Mouse (Mus musculus): ENCODE results near the gene Pomt1.
"Not testable (repeated sequence)": the region's sequence is repeated elsewhere in the genome, so short reads cannot be mapped to it uniquely, and the experiment has no call there.

Pomt1 gene

DNA sequence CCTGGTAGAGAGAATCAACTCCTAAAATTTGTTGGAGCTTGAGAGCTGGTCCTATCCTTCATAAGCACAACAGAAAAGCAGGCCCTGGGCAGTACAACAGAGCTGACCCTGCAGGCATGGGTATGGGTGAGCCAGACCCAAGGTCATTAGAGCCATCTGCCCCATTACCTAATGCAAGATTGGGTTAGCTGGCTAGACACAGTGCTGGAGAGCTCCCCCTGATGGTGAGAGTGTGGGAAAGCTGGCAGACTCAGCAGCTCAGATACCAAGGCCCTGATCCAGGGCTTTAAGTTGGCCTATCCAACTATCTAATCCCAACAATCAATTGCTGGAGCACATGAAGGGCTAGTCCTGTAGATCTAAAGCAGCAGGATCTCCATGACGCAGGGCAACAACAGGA, 46.3 kb downstream of the Pomt1 start:
- DNase-seq (ENCODE audit: extremely low spot score): peak; percentile 46

DNA sequence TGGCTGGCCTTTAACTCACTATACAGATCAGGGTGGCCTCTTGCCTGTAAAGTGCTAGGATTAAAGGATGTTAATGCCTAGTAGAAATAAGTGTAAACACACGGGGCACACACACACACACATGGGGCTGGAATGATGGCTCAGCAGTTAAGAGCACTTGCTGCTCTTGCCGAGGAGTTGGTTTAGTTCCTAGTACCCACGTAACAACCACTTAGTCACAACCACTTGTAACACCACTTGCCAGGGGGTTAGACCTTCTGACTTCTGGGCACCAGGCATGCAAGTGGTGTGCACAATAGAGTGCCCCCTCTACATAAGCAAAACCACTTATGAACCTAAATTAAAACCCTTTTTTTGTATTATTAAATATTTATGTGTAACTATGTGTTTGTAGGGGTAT, 47.6 kb downstream of the Pomt1 start:
- DNase-seq (ENCODE audit: extremely low spot score): no peak

DNA sequence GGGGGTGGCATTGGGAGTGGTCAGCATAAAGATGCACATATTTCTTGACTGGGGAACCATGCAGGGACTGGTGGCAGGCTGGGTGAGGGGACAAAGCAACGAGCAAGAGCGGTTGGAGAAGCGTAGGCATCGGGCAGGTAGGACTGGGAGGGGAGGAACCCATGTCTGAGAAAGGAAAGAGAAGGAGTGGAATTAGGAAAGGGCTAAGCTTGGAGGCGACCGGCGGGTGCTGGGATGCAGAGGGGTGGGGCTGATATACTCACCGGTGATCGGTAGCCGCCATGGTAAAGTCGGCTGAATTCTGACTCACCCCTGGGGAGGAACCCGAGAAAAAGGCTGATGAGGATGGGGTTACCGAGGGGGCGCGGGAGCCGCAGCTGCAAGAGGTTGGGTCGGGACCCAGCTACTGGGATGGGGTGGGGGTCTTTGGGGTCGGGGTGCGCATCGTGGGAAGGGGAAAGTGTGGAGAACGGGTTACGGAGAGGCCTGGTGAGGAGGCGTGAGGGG, 51.0 kb downstream of the Pomt1 start, which contains the start of gene Golga2:
Gene Golga2, plus strand, starts transcription at position 51 of the 507 bp plus-strand sequence.
- no peak for DNase-seq (ENCODE audit: extremely low spot score)

DNA sequence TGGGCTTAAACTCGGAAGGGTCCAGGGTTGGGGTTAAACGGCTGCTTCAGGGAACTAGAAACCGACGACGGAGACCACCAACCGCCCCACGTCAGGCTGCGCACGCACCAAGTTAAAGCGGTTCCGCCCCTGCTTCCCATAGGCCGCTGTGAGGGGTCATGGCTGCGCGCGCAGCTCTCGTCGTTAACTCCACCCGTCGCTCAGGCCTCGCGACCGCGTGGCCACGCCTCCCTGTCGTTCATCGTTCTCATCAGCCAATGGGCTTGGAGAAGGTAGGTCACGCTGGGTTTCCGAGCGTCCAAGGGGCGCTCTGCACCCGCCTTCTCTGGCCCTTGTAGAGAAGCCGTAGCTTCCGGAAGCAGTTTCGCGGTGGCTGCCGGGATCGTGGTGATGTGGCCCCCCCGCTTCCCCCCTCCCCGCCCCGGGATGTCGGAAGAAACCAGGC, 51.6 kb downstream of the Pomt1 start, which contains the start of gene Swi5:
Gene Swi5, minus strand, starts transcription at position 153 of the 445 bp plus-strand sequence.
- DNase-seq (ENCODE audit: extremely low spot score): peak; percentile 99

DNA sequence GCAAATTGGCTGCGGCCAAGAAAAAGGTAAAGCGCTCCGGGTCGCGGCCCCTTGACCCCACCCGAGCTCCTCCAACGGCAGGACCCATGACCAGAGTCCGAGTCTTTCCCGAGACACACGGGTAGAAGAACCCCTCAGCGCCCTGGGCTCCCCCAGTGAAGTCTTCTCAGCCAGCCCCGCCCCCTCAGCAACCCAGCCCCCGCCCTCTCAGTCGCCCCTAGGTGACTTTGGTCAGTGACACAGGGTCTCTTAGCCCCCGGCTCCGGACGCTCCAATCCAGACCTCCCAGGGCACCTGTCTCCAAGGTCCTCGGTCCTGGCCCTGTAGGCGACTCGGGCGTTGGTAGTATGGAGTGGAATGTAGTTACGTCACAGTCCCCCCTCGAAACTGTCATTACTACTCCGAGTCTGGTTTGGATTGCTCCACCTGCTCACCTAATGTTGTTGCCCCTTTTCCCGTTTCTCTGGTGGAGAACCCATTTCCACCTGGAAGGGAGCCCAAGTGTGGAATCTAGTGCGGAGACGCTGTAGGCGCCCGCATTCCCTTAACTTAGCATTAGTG, 52.1 kb downstream of the Pomt1 start:
- DNase-seq (ENCODE audit: extremely low spot score): no peak

DNA sequence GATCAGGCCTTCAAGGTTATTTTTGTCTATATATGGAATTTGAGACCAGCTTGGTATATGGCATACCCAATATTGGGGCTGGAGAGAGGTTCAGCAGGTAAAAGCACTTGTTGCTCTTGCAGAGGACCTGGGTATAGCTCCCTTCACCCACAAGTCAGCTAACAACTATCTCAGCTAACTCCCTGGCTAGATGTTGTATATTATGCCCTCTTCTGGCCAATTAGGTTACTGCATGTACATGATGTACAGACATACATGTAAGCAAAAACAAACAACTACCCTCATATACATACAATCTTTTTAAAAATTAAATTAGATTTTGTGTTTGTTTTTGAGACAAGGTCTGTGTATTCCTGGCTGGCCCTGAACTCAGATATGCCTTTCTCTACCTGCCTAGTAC, 53.2 kb downstream of the Pomt1 start:
- DNase-seq (ENCODE audit: extremely low spot score): peak; percentile 38

DNA sequence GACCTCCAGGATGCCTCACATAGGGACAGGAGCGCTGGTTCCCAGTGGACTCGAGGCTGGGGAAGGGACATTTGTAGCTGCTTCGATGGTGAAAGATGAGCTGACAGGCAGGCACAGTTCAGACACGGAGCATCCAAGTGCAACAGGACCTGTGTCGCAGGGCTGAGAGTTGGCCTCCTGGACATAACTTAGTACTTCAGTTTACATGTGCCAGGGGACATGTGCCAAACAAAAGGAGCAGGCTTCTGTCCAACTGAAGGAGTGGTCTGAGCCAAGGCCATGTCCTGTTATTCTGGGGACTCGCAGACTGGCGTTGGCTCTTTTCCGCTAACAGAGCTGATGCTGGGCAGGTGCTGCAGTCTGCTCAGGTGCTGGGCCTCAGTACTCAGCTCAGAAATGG, 58.0 kb downstream of the Pomt1 start:
- no peak for DNase-seq (ENCODE audit: extremely low spot score)

DNA sequence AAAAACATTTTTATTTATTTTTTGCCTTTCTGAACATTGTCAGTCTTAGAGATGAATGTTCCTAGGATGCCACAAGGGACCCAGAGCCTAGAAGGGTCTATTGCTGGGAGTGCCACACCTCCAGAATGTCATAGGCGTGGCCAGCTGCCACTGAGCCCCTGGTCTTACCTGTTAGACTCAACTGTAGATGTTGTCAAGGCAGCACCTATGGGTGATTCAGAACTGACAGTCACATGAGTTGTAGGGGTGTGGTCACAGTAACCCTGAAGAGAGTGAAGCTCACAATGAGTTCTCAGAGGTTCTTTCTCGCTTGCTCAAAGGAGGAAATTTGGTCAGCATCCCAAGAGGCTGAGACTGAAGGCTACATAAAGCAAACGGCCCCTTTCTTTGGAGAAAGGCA, 58.9 kb downstream of the Pomt1 start:
- DNase-seq (ENCODE audit: extremely low spot score): no peak

DNA sequence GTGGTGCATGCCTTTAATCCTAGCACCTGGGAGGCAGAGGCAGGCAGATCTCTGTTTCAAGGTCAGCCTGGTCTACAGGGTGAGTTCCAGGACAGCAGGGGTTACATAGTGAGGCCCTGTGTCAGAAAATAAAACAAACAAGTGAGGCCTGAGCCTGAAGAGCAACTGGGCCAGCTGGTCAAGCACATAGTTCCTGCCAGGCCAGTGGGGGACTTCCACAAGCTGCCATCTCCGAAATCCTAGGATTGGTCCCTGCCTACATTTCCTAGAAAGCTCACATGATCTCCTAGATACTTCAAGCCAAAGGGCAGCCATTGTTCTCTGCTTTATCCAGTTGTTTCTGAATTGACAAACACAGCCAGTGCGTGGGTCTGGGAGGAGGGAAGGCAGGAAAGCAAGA, 59.5 kb downstream of the Pomt1 start:
- DNase-seq (ENCODE audit: extremely low spot score): not testable (repeated sequence)

DNA sequence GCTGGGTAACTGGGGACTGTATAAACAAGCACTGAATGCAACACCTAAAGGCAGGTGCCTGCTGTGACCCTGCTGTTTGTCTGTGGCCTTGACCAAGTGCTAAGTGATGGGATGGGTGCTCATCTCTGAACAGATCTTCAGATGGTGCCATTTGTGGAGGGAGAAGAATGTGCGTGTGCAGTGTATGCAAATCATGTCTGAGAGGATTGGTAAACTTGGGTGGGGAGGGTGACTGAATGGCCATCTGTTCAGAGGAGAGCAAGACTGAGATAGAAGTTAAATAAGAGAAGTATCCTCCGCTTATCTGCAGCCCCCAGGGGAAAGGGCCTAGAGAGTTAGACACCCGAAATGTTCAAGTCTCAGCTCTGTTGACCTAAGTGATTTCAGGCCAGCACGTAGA, 63.1 kb downstream of the Pomt1 start:
- no peak for DNase-seq (ENCODE audit: extremely low spot score)

DNA sequence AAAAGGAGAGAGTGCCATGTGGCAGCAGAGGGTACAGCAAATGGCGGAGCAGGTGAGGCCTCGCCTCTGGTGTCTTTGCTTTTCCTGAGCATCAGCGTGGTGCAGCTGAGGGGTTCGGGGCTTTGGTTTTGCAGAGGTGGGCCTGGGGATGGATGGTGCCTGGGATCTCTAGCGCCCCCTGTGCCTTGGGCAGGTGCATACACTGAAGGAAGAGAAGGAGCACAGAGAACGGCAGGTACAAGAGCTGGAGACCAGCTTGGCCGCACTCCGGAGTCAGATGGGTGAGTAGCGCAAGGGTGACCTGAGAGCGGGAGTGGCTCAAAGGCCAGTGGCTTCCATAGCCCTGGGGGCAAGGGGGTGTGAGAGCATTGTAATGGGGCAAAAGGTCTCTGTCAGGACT, 66.6 kb downstream of the Pomt1 start:
- DNase-seq (ENCODE audit: extremely low spot score): no peak

DNA sequence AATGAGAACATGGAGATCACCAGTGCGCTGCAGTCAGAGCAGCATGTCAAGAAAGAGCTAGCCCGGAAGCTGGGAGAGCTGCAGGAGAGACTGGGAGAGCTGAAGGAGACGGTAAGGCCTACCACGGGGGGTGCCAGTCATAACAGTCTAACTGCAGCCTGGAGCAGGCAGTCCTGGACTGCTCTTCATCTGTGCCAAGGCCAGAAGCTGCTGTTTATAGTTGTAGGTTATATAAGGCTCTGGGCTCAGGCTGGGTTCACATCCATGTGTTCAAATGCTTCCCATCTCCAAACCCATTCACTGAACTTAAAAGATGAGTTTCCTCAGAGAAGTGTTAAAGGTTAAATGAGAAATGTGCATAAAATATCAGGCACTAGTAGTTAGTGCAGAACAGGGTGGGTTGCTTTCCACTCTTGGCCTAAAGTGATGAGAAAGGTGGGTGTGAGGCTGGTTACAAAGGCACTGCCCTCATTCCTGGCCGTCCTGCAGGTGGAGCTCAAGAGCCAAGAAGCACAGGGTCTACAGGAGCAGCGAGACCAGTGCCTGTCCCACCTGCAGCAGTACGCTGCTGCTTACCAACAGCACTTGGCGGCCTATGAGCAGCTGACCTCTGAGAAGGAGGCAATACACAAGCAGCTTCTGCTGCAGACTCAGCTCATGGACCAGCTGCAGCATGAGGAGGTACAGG, 67.9 kb downstream of the Pomt1 start:
- DNase-seq (ENCODE audit: extremely low spot score): peak; percentile 63

Measured in embryo, embryonic 9.5 days (tissue).